Mouse (Mus musculus) E14TG2a.4 (cell line): ENCODE data around the gene Kctd6.

Source experiments
- H3K27me3 ChIP-seq: 2 replicates; pipeline ENCODE4 v1.6.1; 2014; ENCODE audit warnings: low read length, control low read depth; ENCODE audit not compliant: insufficient read depth
- H3K36me3 ChIP-seq: 2 replicates; pipeline ENCODE4 v1.6.1; 2014; ENCODE audit warnings: low read length, control low read depth; ENCODE audit not compliant: insufficient read depth
- H3K4me1 ChIP-seq: replicated peaks from 2 replicates; pipeline ENCODE4 v1.6.1; 2014; ENCODE audit warnings: low read depth, low read length, control low read depth
- H3K4me3 ChIP-seq: replicated peaks from 2 replicates; pipeline ENCODE4 v1.5.1; 2014; ENCODE audit warnings: mild to moderate bottlenecking, low read length
- H3K9me3 ChIP-seq: 2 replicates; pipeline ENCODE4 v1.6.1; 2014; ENCODE audit warnings: low read length, control low read depth
- CTCF ChIP-seq: conservative IDR thresholded peaks from 2 replicates; pipeline ENCODE4 v1.5.1; 2014; ENCODE audit warnings: low read length
- NANOG ChIP-seq: IDR thresholded peaks from 2 replicates; pipeline ENCODE4 v1.6.1; 2014; ENCODE audit warnings: borderline replicate concordance, low read length, mixed read lengths
- POU5F1 ChIP-seq: IDR thresholded peaks from 2 replicates; pipeline ENCODE4 v1.6.1; 2014; ENCODE audit warnings: low read length, borderline replicate concordance

Gene Kctd6

DNA sequence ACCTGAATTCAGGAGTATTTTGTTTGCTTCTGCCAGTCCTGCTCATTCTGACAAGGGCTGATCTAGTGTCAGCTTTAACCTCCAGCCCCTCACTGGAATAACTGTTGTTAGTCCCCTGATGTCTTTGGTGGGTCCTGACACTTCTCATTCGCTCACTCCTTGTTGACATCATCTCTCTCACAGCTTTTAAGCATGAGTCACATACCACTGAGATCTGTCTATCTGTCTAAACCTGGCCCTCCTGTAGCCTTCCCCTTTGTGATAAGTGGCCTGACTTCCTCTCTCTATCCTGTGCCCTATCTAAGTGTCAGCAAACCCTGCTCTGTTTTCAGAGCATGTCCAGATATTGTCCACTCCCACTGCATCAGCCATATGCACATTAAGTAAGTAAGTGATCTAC lies 19.3 kb downstream of the Kctd6 start:
- no peaks in the 10 kb centered on the region for H3K4me1 ChIP-seq
- H3K9me3 ChIP-seq, result no peaks in the 10 kb centered on the region
- no peak overlapping the region for H3K4me3 ChIP-seq
- TF ChIP-seq POU5F1 (no peak), NANOG (no peak), CTCF (no peak)
- no peaks in the 10 kb centered on the region for H3K27me3 ChIP-seq
- no peaks in the 10 kb centered on the region for H3K36me3 ChIP-seq

DNA sequence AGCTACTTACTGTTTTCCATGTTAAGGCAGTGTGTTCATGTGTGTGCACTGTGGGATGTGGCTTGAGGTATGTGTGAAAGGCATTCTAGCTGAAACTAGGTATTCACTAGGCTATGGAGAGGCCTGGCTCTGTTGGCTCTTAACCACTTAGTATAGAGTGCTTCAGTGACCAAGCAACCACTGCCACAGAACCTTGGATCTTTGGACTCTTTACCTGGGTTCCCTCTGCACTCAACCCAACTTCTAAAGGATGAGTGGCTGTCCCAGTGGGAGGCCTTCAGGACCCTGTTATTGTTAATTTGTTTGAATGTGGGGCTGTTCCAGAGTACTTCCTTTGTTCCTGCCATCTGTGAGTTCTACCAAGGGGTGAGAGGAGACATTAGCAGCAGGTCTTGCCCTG lies 27.9 kb downstream of the Kctd6 start:
- TF ChIP-seq NANOG (no peak), CTCF (no peak), POU5F1 (no peak)
- Histone ChIP-seq H3K4me1 (peaks cover 8% of the 10 kb centered on the region; the same call in 1 of the 2 replicates), H3K36me3 (no peaks in the 10 kb centered on the region), H3K27me3 (0 out of 2 replicates have a peak, but pooled peaks cover 3% of the 10 kb centered on the region), H3K9me3 (no peaks in the 10 kb centered on the region), H3K4me3 (no peak overlapping the region)

DNA sequence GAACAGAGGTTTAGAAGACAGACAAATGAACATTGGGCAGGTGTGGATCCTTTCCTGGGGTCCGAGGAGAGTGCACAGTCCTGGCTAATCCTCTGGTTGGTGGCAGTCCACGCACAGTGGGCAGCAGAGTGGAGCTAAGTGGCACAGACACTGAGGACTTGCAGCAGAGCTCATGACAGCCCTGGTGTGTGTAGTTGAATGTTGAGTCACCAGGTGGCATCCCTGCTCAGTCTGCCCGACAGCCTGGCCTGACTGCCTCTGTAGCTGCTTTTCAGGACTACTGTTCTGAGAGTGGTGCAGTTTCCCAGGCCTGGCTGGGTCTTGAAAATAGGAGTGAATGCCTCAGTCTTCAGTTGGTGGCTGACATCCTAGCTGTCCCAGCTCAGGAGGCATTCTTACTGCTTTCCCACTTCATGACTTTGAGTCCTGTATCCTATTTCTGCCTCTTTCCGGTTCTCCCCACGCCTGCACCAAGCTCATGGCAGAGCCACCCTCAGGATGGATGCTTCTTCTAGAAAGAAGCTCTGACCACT lies 28.5 kb downstream of the Kctd6 start:
- Histone ChIP-seq H3K9me3 (no peaks in the 10 kb centered on the region), H3K4me1 (peaks cover 8% of the 10 kb centered on the region; the same call in 1 of the 2 replicates), H3K27me3 (0 out of 2 replicates have a peak, but pooled peaks cover 3% of the 10 kb centered on the region), H3K4me3 (no peak overlapping the region), H3K36me3 (no peaks in the 10 kb centered on the region)
- no peak for TF ChIP-seq POU5F1
- TF ChIP-seq CTCF, result no peak
- no peak for TF ChIP-seq NANOG

DNA sequence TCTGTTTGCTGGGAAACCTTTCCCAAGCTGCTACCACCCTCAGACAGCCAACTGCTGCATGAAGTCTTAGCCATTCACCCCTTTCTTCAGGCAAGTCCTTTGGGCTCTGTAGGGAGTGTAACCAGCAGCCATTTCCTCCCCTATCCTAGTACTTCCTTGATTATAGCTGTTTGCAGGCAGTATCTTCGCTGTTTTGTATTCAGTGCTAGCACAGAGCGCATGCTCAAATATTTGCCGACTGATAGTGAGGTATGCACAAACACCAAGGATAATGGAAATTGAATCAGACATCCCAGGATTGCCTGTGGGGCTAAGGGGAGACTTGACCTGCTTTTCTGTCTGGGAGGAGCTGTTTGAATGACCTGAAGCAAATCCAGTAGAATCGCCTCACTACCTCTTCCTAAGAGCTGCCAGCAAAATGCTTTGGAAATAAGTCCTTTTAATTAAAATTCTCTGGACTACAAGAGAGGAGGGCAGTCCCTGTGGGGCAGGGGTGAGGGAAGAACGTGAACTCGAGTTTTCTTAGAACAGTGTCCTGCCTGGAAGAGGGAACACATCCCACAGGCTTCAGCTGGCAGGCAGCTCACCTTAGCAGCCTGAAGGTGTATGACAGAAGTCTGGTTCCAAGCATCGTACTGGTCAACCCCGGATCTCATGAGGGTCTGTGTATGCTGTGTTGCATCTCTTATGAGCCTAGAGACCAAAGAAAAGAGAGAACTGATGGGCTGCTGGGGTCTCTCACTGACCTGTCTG lies 29.4 kb downstream of the Kctd6 start:
- H3K27me3 ChIP-seq, result 0 out of 2 replicates have a peak, but pooled peaks cover 3% of the 10 kb centered on the region
- H3K4me1 ChIP-seq, result peaks cover 8% of the 10 kb centered on the region; the same call in 1 of the 2 replicates
- H3K4me3 ChIP-seq, result no peak overlapping the region
- H3K36me3 ChIP-seq, result no peaks in the 10 kb centered on the region
- no peak for TF ChIP-seq POU5F1
- TF ChIP-seq NANOG, result no peak
- TF ChIP-seq CTCF, result no peak
- H3K9me3 ChIP-seq, result no peaks in the 10 kb centered on the region

DNA sequence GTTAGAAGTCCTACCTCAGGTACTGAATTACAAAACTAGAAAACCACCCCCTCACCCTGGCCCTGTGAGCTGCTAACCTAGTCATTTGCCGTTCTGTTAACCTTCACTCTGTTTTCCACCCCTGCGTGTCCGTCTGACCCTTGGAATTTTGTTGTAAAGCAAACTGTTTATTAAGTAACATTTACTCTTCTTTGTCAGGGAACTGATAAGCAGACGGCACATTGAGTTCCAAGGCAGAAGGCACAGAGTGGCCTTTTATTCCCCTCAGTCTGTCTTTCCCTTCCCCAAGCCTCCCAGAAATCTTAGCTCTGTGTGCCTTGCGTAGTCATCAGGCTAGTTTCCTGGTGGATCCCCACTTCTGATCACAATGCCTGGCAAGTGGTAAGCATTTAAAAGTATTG lies 30.3 kb downstream of the Kctd6 start:
- TF ChIP-seq POU5F1 (no peak), NANOG (no peak), CTCF (no peak)
- Histone ChIP-seq H3K4me3 (no peak overlapping the region), H3K9me3 (no peaks in the 10 kb centered on the region)

GRCm38 (mm10) chr14:8246878-8247277 lies 32.9 kb downstream of the Kctd6 start:
- Histone ChIP-seq H3K4me1 (peaks cover 8% of the 10 kb centered on the region; the same call in 1 of the 2 replicates), H3K36me3 (no peaks in the 10 kb centered on the region), H3K9me3 (no peaks in the 10 kb centered on the region), H3K4me3 (no peak overlapping the region), H3K27me3 (peaks cover 7% of the 10 kb centered on the region; the same call in 1 of the 2 replicates)
- TF ChIP-seq CTCF, result no peak
- TF ChIP-seq NANOG, result no peak
- TF ChIP-seq POU5F1, result no peak

More for the DNA sequence above, 30.3 kb downstream of the Kctd6 start:
- Histone ChIP-seq H3K36me3 (no peaks in the 10 kb centered on the region), H3K4me1 (peaks cover 8% of the 10 kb centered on the region; the same call in 1 of the 2 replicates), H3K27me3 (0 out of 2 replicates have a peak, but pooled peaks cover 3% of the 10 kb centered on the region)

GRCm38 (mm10) chr14:8249206-8249605 lies 35.3 kb downstream of the Kctd6 start:
- Histone ChIP-seq H3K9me3 (no peaks in the 10 kb centered on the region), H3K4me1 (no peaks in the 10 kb centered on the region), H3K27me3 (peaks cover 10% of the 10 kb centered on the region; the same call in 1 of the 2 replicates), H3K4me3 (no peak overlapping the region), H3K36me3 (no peaks in the 10 kb centered on the region)
- TF ChIP-seq POU5F1 (no peak), NANOG (no peak), CTCF (no peak)

GRCm38 (mm10) chr14:8250141-8250871 lies 36.4 kb downstream of the Kctd6 start:
- no peak overlapping the region for H3K4me3 ChIP-seq
- no peaks in the 10 kb centered on the region for H3K9me3 ChIP-seq
- TF ChIP-seq NANOG (no peak), CTCF (no peak), POU5F1 (no peak)
- H3K4me1 ChIP-seq, result no peaks in the 10 kb centered on the region
- H3K27me3 ChIP-seq, result peaks cover 10% of the 10 kb centered on the region; the same call in 1 of the 2 replicates
- no peaks in the 10 kb centered on the region for H3K36me3 ChIP-seq
